Mouse (Mus musculus) liver, embryonic 14.5 days (tissue): ENCODE results near the gene Gnat2.

Experiments used
- CTCF ChIP-seq: IDR thresholded peaks from 2 replicates; pipeline ENCODE4 v1.5.1; 2016; ENCODE audit warnings: antibody characterized with exemption, low read depth, control low read depth
- EP300 ChIP-seq: IDR thresholded peaks from 2 replicates; pipeline ENCODE4 v1.6.1; 2016; ENCODE audit warnings: antibody characterized with exemption, low read depth

GRCm38 (mm10) chr3:108084767-108085270 is 7.8 kb upstream of the Gnat2 start:
- TF ChIP-seq EP300 (no peak), CTCF (no peak)
